Mouse (Mus musculus) hindbrain, embryonic 15.5 days (tissue): ENCODE measurements around the gene Myo15. TPM values are rescaled to one million over a fixed set of nuclear protein-coding genes. Genes with fewer than 3 reads are reported as not detected.
"Not testable (repeated sequence)": the region's sequence is repeated elsewhere in the genome, so short reads cannot be mapped to it uniquely, and the experiment has no call there.

Experiments used
- ATAC-seq: fragments of 200-750 bp; cut with Nextera tagmentation; 2 replicates; pipeline ENCODE4 v1.8.0; 2017; ENCODE audit warnings: low read depth, moderate number of reproducible peaks, moderate TSS enrichment; ENCODE audit not compliant: low FRiP score
- H3K27ac ChIP-seq: fragments of 300-500 bp; sonication (generic); replicated peaks from 2 replicates; pipeline ENCODE4 v1.5.1; 2015; ENCODE audit warnings: mild to moderate bottlenecking, inconsistent platforms
- H3K27me3 ChIP-seq: fragments of 300-500 bp; sonication (generic); 2 replicates; pipeline ENCODE4 v1.6.1; 2015; ENCODE audit warnings: control low read depth, inconsistent platforms
- H3K36me3 ChIP-seq: fragments of 300-500 bp; sonication (generic); 2 replicates; pipeline ENCODE4 v1.6.1; 2015; ENCODE audit warnings: control low read depth, inconsistent platforms
- H3K4me1 ChIP-seq: fragments of 300-500 bp; sonication (generic); replicated peaks from 2 replicates; pipeline ENCODE4 v1.6.1; 2015; ENCODE audit warnings: control low read depth, inconsistent platforms
- H3K4me2 ChIP-seq: fragments of 300-500 bp; sonication (generic); 2 replicates; pipeline ENCODE4 v1.6.1; 2015; ENCODE audit warnings: moderate library complexity, mild to moderate bottlenecking, inconsistent platforms
- H3K4me3 ChIP-seq: fragments of 300-500 bp; sonication (generic); 2 replicates; pipeline ENCODE4 v1.5.1; 2015; ENCODE audit warnings: mild to moderate bottlenecking, inconsistent platforms
- H3K9ac ChIP-seq: fragments of 300-500 bp; sonication (generic); 2 replicates; pipeline ENCODE4 v1.6.1; 2015; ENCODE audit warnings: inconsistent platforms
- H3K9me3 ChIP-seq: fragments of 300-500 bp; sonication (generic); 2 replicates; pipeline ENCODE4 v1.6.1; 2016; ENCODE audit warnings: control low read depth, inconsistent platforms
- WGBS: fragments of 180-500 bp; shearing (Covaris S2); methylation state at CpG from one replicate; pipeline ENCODE4 v1.1.7; 2015; 5-methylcytosine and 5-hydroxymethylcytosine counted together
- polyA plus RNA-seq: library from polyadenylated mRNA; unstranded; fragments of >200 nt; fragmentation: Nextera tagmentation; extraction: Ambion mirVana; gene quantifications from 2 replicates; pipeline ENCODE4 v1.2.1, GENCODE M21; 2015

Myo15 gene
- polyA plus RNA-seq, 1 experiment from 2014 or later: 0.19 TPM

- Histone ChIP-seq H3K9ac (peak overlapping the region; percentile 88), H3K4me3 (peak overlapping the region; percentile 79), H3K4me2 (peak overlapping the region; percentile 98), H3K4me1 (peaks cover 60% of the 10 kb centered on the region), H3K27ac (peak overlapping the region; percentile 97), H3K27me3 (no peaks in the 10 kb centered on the region), H3K9me3 (no peaks in the 10 kb centered on the region), H3K36me3 (peaks cover 3% of the 10 kb centered on the region; the same call in 1 of the 2 replicates)
- no peak; the same call in 1 of the 2 replicates for ATAC-seq
- under 1% methylated on average over 86 of the region's 93 CpGs for WGBS
Measured at GRCm38 (mm10) chr11:60538371-60539281, 69.5 kb downstream of the Myo15 start.

GRCm38 (mm10) chr11:60539540-60539939 lies 70.4 kb downstream of the Myo15 start:
- H3K4me2 ChIP-seq: peak overlapping the region; percentile 98
- no peaks in the 10 kb centered on the region for H3K9me3 ChIP-seq
- H3K36me3 ChIP-seq: peaks cover 3% of the 10 kb centered on the region; the same call in 1 of the 2 replicates
- no peaks in the 10 kb centered on the region for H3K27me3 ChIP-seq
- H3K27ac ChIP-seq: no peak overlapping the region
- 3% methylated on average over 2 of the region's 2 CpGs for WGBS
- H3K4me3 ChIP-seq: peak overlapping the region; percentile 79
- peak overlapping the region; percentile 88 for H3K9ac ChIP-seq
- H3K4me1 ChIP-seq: peaks cover 68% of the 10 kb centered on the region
- ATAC-seq: no peak

GRCm38 (mm10) chr11:60540002-60540610 lies 71.0 kb downstream of the Myo15 start:
- WGBS: 7% methylated on average over 4 of the region's 4 CpGs
- Histone ChIP-seq H3K27ac (no peak overlapping the region), H3K4me2 (peak overlapping the region; percentile 98), H3K27me3 (no peaks in the 10 kb centered on the region), H3K9ac (peak overlapping the region; percentile 24), H3K4me3 (peak overlapping the region; percentile 31), H3K4me1 (peaks cover 73% of the 10 kb centered on the region), H3K9me3 (no peaks in the 10 kb centered on the region), H3K36me3 (peaks cover 3% of the 10 kb centered on the region; the same call in 1 of the 2 replicates)
- no peak for ATAC-seq

- Histone ChIP-seq H3K4me1 (peaks cover 73% of the 10 kb centered on the region), H3K27ac (no peak overlapping the region), H3K36me3 (peaks cover 3% of the 10 kb centered on the region; the same call in 1 of the 2 replicates), H3K9me3 (no peaks in the 10 kb centered on the region), H3K4me3 (peak overlapping the region; percentile 31), H3K9ac (no peak overlapping the region; the same call in 1 of the 2 replicates), H3K4me2 (peak overlapping the region; percentile 98), H3K27me3 (no peaks in the 10 kb centered on the region)
- ATAC-seq: no peak
- WGBS: 73% methylated on average over 2 of the region's 2 CpGs
Measured at GRCm38 (mm10) chr11:60540761-60541160, 71.6 kb downstream of the Myo15 start.

GRCm38 (mm10) chr11:60541831-60542230 lies 72.7 kb downstream of the Myo15 start:
- H3K9me3 ChIP-seq: no peaks in the 10 kb centered on the region
- 0 out of 2 replicates have a peak overlapping the region, but pooled peaks have one; percentile 98 for H3K4me2 ChIP-seq
- 86% methylated on average over 6 of the region's 6 CpGs for WGBS
- ATAC-seq: no peak
- no peak overlapping the region for H3K4me3 ChIP-seq
- no peak overlapping the region for H3K9ac ChIP-seq
- H3K27me3 ChIP-seq: no peaks in the 10 kb centered on the region
- H3K27ac ChIP-seq: no peak overlapping the region
- H3K4me1 ChIP-seq: peaks cover 65% of the 10 kb centered on the region
- peaks cover 3% of the 10 kb centered on the region; the same call in 1 of the 2 replicates for H3K36me3 ChIP-seq

- 86% methylated on average over 5 of the region's 5 CpGs for WGBS
- not testable (repeated sequence) for H3K4me2 ChIP-seq, H3K9me3 ChIP-seq, H3K27me3 ChIP-seq, H3K27ac ChIP-seq, H3K9ac ChIP-seq, H3K4me3 ChIP-seq, ATAC-seq
- peaks cover 65% of the 10 kb centered on the region for H3K4me1 ChIP-seq
- peaks cover 11% of the 10 kb centered on the region for H3K36me3 ChIP-seq
Measured at GRCm38 (mm10) chr11:60543211-60543610, 74.1 kb downstream of the Myo15 start.

GRCm38 (mm10) chr11:60545433-60545832 lies 76.3 kb downstream of the Myo15 start:
- ATAC-seq: no peak
- Histone ChIP-seq H3K9ac (no peak overlapping the region), H3K4me2 (no peak overlapping the region), H3K4me3 (no peak overlapping the region), H3K36me3 (peaks cover 22% of the 10 kb centered on the region), H3K27ac (no peak overlapping the region), H3K27me3 (no peaks in the 10 kb centered on the region), H3K9me3 (no peaks in the 10 kb centered on the region), H3K4me1 (peaks cover 51% of the 10 kb centered on the region)
- WGBS: 64% methylated on average over 4 of the region's 4 CpGs

GRCm38 (mm10) chr11:60548112-60548511 lies 79.0 kb downstream of the Myo15 start:
- Histone ChIP-seq H3K36me3 (peaks cover 38% of the 10 kb centered on the region), H3K4me2 (no peak overlapping the region), H3K9ac (no peak overlapping the region), H3K4me3 (no peak overlapping the region), H3K9me3 (no peaks in the 10 kb centered on the region), H3K27ac (no peak overlapping the region), H3K4me1 (peaks cover 26% of the 10 kb centered on the region), H3K27me3 (no peaks in the 10 kb centered on the region)
- no peak for ATAC-seq
- 94% methylated on average over 3 of the region's 3 CpGs for WGBS

- Histone ChIP-seq H3K9ac (no peak overlapping the region), H3K9me3 (no peaks in the 10 kb centered on the region), H3K36me3 (peaks cover 62% of the 10 kb centered on the region), H3K27me3 (no peaks in the 10 kb centered on the region), H3K27ac (no peak overlapping the region), H3K4me3 (no peak overlapping the region), H3K4me2 (no peak overlapping the region), H3K4me1 (no peaks in the 10 kb centered on the region)
- ATAC-seq: no peak
Measured at GRCm38 (mm10) chr11:60553091-60553490, 84.0 kb downstream of the Myo15 start.

- Histone ChIP-seq H3K27ac (no peak overlapping the region), H3K36me3 (peaks cover 39% of the 10 kb centered on the region), H3K4me1 (no peaks in the 10 kb centered on the region), H3K27me3 (no peaks in the 10 kb centered on the region), H3K4me2 (no peak overlapping the region), H3K9ac (no peak overlapping the region), H3K9me3 (no peaks in the 10 kb centered on the region), H3K4me3 (no peak overlapping the region)
- ATAC-seq: no peak
- 91% methylated on average over 3 of the region's 3 CpGs for WGBS
Measured at GRCm38 (mm10) chr11:60557675-60558074, 88.5 kb downstream of the Myo15 start.

- no peak overlapping the region for H3K27ac ChIP-seq
- 4% methylated on average over 3 of the region's 3 CpGs for WGBS
- no peak overlapping the region for H3K4me3 ChIP-seq
- H3K27me3 ChIP-seq: no peaks in the 10 kb centered on the region
- no peak overlapping the region for H3K4me2 ChIP-seq
- no peak overlapping the region for H3K9ac ChIP-seq
- peak; percentile 71 for ATAC-seq
- peaks cover 23% of the 10 kb centered on the region for H3K36me3 ChIP-seq
- H3K9me3 ChIP-seq: no peaks in the 10 kb centered on the region
- no peaks in the 10 kb centered on the region for H3K4me1 ChIP-seq
Measured at GRCm38 (mm10) chr11:60559342-60559741, 90.2 kb downstream of the Myo15 start.

GRCm38 (mm10) chr11:60574006-60574405 lies 104.9 kb downstream of the Myo15 start:
- 77% methylated on average over 11 of the region's 12 CpGs for WGBS

More at GRCm38 (mm10) chr11:60574006-60574405, 104.9 kb downstream of the Myo15 start:
- H3K4me3 ChIP-seq, ATAC-seq, H3K27ac ChIP-seq, H3K27me3 ChIP-seq, H3K9me3 ChIP-seq, H3K36me3 ChIP-seq, H3K4me1 ChIP-seq, H3K4me2 ChIP-seq, H3K9ac ChIP-seq: not testable (repeated sequence)
